Mouse (Mus musculus): ENCODE measurements around the gene Zfp352. TPM values are rescaled to one million over a fixed set of nuclear protein-coding genes. Genes with fewer than 3 reads are reported as not detected.

The Zfp352 gene
- not detected for total RNA-seq (2023)

GRCm38 (mm10) chr4:90218520-90218919 lies at the start of gene Zfp352:
Gene Zfp352, plus strand, starts transcription at chr4:90218820.

